Mouse (Mus musculus) mature B cell (primary cell): ENCODE measurements at regions not wholly inside any gene's neighbourhood (a gene's known extent, or its start where the extent isn't known, plus 50 kb on each side); places are given as distances from the start of the nearest gene placed in this dataset.

Experiments
- in situ Hi-C: fragments of 300-500 bp; cut with MboI; formaldehyde crosslinking; loops from 2 replicates; pipeline ENCODE4 v1.14.3; 2019

GRCm38 (mm10) chr15:96773656-96774055, 74.1 kb upstream of the Slc38a2 start:
- in situ Hi-C loops = no loop called here

- in situ Hi-C loops = no loop called here
Observed at GRCm38 (mm10) chr15:96772701-96773100, 73.2 kb upstream of the Slc38a2 start.

- in situ Hi-C loops = no loop called here
Observed at GRCm38 (mm10) chr15:96770786-96771185, 71.3 kb upstream of the Slc38a2 start.

DNA sequence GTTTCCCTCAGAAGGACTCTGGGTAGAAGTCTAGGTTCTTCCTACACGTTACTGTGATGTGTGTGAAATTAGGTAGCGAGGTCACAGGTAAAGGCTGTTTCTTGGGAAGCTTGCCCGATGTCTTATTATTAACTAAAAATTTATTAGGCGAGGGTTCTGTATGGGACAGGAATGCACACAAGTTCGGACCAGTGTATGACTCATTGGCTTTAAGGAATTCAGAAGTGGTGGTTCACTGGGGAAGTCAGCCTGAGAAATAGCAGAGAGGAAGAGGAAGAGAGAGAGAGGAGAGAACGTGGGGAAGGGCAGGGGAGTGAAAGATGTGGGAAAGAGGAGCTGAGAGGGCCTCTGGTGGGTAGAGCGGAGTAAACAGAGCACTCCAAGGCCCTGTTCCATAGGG, 70.8 kb upstream of the Slc38a2 start:
- in situ Hi-C loops = no loop called here

GRCm38 (mm10) chr15:96769751-96770150, 70.2 kb upstream of the Slc38a2 start:
- in situ Hi-C loops = no loop called here

- in situ Hi-C loops = no loop called here
Observed at GRCm38 (mm10) chr15:96768301-96768993, 68.9 kb upstream of the Slc38a2 start.

DNA sequence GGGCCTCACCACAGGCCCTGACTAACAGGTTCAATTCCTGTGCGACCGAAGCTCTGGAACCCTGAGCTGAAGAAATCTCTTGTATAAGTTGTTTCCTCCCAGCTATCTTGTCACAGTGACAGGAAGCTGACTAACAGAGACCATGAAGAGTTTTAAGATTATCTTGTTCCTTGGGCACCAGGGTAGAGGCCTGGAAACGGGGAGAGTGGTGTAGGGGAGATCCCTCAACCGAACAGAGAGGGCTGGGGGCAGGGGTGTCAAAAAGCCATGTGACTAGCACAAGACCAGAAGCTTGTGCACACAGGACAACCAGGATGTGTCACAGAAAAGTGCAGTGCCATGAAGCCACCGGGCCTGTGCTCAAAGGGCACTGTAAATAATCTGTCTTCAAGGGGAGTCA, 67.7 kb upstream of the Slc38a2 start:
- in situ Hi-C loops = no loop called here

GRCm38 (mm10) chr15:96766238-96766637, 66.7 kb upstream of the Slc38a2 start:
- in situ Hi-C loops = no loop called here

- in situ Hi-C loops = no loop called here
Observed at GRCm38 (mm10) chr15:96763611-96764010, 64.1 kb upstream of the Slc38a2 start.

- in situ Hi-C loops = no loop called here
Observed at GRCm38 (mm10) chr15:96759078-96759995, 59.8 kb upstream of the Slc38a2 start.

DNA sequence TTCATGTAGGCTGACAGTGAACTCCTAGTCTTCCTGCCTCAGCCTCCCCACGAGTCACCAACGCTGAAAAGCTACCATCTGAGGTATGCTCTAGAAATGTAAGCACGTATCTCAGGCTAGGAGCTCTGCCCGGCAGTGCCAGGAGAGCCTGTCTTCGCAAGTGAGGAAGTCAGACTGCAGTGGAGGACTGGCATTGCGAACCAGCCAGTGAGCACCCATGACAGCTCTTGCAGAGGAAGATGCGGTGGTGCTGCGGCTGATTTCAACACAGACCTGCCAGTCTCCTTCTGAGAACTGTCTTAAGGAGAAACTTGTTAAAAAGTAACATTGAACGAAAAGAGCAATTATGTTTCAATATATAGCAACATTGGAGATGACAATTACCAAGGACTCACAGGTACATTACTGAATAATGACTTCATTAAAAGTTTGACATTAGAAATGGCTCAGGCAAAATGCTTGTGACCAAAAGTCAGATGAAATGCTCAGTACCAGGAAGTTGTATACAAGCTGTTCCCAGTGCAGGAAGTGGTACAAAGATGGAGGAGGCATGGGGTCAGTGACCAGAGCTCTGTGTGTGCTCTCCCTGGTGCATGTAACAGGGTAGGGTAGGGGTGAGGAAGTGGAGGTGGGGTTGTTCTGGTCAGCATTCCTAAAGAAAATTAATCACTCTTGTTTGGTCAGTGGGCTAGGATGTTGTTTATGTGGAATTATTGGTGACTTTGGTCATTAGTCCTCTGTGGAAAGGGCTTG, 58.1 kb upstream of the Slc38a2 start:
- in situ Hi-C loops = no loop called here

DNA sequence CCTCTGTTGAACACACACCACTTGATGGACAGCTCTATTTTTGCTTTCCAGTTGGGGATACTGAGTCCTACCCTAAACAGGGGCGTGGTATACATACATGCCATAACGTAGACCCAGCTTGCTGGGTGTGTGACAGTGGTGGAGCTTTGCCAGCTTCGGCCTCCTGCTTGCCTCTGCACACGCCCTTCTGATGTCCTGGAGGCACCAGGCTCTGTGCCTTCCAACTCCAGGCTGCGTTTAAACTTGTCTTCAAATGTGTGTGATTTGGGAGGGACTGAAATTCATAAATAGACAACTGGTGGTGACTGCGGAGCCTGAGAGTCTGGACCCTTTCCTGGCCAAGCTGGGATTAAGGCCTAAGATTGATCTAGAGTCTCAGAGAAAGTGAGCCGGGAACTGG, 56.9 kb upstream of the Slc38a2 start:
- in situ Hi-C loops = no loop called here

DNA sequence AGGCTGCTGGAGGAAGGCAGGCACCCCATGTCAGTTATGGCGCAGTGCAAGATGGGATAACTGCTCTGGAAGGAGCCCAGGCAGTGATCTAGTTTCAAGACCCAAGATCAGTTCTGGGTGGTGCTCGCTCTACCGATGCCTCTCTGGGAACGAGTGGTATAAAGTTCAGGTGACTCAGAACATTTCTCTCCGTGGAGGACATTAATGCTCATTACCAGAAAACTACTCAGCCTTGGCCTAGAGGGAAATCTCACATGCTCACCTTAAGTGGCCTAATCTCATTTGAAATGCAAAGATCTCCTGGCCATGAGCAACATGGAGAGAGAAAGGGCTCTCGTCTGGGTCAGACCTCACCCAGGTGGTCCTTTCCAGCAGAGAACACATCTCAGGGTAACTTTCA, 56.4 kb upstream of the Slc38a2 start:
- in situ Hi-C loops = no loop called here

DNA sequence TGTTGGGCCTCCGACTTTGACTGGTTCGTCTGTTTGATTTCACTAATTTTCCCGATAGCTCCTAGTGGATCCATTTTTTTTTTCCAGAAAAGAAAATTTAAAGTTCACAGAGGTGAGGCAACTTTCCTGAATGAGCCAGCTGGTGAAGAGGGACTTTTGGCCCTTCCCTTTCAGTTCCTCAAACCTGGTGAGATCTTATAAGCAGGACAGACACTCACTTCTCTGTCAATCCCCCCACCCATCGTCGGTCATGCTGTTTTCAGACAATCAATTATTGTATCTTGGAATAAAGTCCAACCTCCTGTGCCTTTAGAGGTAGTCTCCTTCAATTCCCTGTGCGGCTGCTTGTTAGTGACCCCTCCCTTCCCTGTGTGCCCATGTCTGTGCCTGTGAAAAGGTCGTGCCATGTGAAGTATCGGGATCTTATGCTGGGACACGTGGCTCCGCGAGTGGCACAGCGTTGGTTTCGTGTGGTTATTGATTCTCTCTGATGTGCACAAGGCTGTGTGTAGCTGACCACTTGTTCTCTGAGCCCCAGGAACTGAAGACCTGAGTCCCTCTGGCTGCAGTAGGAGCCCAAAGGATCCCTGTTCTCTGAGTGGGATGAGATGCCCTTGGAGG, 55.9 kb upstream of the Slc38a2 start:
- in situ Hi-C loops = no loop called here

- in situ Hi-C loops = no loop called here
Observed at GRCm38 (mm10) chr15:96754079-96754478, 54.5 kb upstream of the Slc38a2 start.

DNA sequence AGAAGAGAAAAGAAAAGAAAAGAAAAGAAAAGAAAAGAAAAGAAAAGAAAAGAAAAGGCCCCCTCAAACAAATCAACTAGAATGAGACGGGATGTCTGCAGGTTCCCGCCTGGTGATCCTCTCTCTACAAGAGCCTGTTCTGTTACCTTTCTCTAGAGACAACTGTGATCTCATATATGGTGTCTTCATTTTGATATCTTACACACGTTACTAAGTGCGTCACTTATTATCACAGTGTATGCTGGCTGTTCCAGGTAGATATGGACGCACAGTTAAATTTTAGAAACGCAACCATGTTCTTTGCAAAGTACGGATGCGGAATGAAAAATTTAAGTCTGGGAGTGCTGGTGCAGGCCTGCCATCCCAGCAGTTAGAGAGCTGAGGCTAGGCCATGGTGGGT, 53.2 kb upstream of the Slc38a2 start:
- in situ Hi-C loops = no loop called here

DNA sequence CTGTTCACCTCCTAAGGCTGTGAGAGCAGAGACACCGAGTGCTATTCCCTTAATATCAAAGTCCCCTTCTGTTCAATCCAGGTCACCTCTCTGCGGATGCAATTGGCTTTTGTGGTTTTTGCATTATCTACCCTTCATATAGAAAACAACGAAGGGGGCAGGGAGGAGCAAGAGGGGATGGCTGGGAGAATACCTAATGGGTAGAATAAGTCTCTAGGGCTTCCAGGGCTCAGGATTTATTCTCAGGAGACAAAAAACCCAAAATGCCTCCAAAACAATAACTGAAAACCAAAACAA, 52.5 kb upstream of the Slc38a2 start:
- in situ Hi-C loops = no loop called here

DNA sequence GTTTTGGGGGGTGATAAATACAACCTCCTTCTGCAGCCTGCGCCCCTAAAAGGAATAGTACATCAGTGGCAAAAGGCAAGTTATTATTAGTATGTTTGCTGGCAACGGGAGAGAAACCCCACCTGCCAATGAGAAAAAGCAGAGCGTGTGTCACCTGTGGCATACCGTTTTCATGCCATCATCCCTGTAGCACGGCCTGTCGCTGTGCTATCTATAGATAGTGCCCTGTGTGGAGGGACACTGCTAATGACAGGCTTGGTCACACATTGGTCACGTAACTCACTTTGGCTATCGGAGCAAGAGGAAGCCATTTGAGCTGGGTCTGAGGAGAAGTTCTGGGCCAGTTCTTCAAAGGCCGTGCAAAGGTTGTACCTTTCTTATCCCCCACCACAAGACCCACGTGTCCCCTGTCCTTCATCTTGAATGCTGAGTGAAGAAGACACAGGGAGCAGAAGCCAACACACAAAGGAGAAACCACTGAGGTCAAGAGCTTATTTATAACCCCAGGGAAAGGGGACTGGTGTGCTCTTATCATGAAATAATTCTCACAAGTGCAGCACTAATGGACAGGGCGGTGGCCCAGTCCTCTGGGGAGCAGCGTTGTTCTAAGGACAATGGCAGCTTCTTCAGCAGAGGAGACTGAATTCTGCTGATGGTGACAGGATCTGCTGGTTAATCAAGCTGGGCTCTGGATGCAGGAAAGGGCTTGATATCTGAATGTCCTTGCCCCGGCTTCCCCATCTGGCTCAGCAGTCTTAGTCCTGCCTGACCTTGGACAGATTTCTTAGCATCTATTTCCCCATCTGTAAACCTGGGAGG, 51.9 kb upstream of the Slc38a2 start:
- in situ Hi-C loops = no loop called here

- in situ Hi-C loops = no loop called here
Observed at GRCm38 (mm10) chr15:96749534-96750256, 50.2 kb upstream of the Slc38a2 start.
